Mouse (Mus musculus) neutrophil, adult 5-6 weeks (primary cell): ENCODE results near the gene Llgl2. TPM values are rescaled to one million over a fixed set of nuclear protein-coding genes. Genes with fewer than 3 reads are reported as not detected.
"Not testable (repeated sequence)": the region's sequence is repeated elsewhere in the genome, so short reads cannot be mapped to it uniquely, and the experiment has no call there.

Experiments
- ATAC-seq: fragments of 151-379, 151-347 bp; 2 replicates; pipeline ENCODE4 v1.8.0; 2017; ENCODE audit warnings: mild to moderate bottlenecking, moderate TSS enrichment; ENCODE audit not compliant: insufficient number of reproducible peaks, poor library complexity, low FRiP score, severe bottlenecking; ENCODE audit errors: extremely low read depth
- total RNA-seq: library from RNA; stranded (forward); fragments of 200-1000 nt; gene quantifications from 2 replicates; pipeline ENCODE4 v1.2.3, GENCODE M21; 2017

The Llgl2 gene
- total RNA-seq, 1 experiment from 2014 or later = 14.1 TPM

DNA sequence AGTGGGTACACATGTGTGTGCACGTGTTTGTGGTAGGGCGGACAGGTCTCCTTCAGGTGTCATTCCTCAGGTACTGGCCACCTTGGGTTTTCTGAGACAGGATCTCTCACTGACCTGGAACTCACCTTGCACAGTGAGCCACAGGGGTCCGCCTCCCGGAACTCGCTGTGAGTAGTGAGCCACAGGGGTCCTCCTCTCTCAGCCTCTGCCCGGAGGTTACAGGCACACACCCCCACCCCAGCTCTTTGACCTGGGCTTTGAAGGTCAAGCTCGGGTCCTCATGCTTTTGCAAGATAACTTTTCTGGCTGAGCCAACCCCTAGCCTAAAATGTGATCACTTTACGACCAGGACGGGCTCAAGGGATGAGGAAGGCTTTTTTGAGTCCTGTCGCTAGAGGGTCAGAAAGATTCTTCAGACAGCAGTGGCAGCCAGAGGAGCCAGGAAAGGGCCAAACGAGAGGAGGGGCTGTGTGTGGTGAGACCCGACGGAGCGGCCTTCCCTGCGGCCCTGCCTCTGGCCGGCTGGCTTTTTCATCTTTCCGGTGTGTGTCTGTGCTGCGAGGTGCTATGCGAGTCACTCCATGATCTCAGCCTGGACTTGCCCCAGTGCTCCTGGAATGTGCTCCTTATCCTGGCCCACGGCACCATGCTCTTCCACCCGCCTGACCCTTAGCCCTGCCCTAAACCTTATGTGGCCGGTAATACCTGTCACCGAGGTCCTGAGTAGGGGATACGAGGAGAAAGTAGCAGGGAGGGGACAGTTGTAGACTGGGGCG is 6.9 kb downstream of the Llgl2 start:
- ATAC-seq = no peak

DNA sequence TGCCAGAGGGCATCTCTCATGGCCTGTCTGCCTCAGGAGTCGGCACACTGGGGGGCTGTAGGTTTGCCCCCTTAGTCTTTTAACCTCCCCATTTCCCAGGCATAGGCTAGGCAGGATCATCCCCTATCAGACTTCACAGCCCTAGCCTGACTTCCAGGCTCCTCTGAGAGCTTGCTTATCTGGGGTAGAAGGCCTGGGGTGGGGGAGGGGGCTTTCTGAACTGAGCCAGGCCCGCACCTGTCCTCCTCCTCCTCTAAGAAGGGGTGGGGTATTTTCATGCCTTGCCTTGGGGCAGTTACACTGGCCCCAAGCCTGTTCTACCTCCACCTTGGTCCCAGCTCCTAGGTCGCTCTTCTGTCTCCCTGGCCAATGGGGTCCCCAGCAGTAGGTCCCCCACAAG is 7.7 kb downstream of the Llgl2 start:
- no peak for ATAC-seq

DNA sequence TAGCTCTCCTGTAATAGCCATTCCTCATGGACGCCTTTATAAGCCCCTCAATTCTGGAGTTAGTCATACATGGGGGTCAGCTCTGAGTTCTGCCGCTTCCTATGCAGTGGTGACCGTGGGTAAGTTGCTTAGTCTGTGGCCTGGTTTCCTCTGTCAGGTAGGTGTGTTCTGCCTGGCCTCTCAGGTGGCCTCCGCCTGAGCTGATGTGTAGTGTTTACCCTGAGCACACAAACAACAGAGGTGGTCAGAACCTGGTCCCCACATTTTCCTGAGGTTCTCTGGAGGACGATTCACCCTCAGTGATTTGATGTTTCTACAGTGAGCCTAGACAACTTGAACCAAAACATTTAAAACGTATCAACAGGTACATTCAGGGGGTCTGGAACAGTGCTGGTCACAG is 8.2 kb downstream of the Llgl2 start:
- no peak for ATAC-seq

DNA sequence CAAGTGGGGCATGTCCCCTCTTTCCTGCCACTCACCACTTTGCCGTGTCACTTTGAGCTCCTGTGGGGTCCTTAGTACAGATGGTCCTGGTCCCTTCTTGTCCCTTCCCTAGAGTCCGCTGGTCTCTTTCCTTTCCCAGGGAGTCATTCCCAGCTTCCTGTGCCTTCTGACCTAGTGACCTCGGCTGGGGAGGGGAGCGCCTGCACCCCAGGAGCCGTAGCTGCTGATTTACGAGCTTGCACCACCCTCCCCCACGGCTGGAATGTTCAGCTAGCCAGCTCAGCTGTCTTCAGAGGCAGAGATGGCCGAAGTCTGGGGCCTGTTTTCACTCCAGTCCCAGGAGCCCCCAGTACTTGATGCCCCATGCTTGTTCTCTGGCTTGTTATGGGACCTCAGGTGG is 8.7 kb downstream of the Llgl2 start:
- ATAC-seq = no peak

DNA sequence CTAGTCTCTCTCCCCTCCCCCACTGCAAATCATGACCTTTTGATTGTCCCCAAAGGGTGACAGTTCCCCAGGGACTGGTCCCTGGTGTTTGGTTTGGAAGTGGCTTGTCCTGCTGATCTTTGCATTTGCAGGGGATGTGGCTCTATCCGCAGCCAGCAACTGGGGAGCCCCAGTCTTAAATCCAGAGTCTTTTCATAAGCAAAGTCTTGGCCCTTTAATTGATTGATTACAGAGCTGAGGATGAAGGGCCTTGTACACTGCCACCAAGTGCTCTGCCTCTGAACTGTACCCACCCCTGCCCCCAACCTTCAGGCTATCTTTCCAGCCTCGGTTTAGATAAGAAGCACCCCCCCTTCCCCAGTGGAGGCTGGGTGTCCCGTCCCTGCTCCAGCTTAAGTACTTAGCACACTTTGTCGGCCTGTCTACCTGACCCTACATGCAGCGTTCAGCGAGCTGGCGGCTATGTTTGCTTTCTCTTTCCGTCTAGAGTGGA is 9.2 kb downstream of the Llgl2 start:
- ATAC-seq = no peak

DNA sequence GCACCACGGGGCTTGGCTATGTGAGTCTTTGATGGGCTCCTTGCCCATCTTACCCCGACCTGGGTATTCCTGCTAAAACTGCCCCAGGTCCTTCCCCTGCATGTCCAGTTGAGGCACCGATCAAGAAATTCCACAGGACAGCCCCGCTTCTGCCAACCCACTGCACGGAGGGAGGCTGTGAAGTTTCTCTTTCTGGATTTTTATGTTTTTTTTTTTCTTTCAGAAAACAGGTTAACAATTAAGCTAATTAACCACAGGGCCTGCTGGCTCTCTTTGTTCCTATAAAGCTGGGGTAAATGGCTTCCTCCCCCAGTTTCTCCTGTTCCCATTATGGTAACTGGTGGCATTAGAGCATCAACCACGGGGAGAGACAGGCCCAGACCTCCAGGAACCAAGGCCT is 10.2 kb downstream of the Llgl2 start:
- ATAC-seq = no peak

DNA sequence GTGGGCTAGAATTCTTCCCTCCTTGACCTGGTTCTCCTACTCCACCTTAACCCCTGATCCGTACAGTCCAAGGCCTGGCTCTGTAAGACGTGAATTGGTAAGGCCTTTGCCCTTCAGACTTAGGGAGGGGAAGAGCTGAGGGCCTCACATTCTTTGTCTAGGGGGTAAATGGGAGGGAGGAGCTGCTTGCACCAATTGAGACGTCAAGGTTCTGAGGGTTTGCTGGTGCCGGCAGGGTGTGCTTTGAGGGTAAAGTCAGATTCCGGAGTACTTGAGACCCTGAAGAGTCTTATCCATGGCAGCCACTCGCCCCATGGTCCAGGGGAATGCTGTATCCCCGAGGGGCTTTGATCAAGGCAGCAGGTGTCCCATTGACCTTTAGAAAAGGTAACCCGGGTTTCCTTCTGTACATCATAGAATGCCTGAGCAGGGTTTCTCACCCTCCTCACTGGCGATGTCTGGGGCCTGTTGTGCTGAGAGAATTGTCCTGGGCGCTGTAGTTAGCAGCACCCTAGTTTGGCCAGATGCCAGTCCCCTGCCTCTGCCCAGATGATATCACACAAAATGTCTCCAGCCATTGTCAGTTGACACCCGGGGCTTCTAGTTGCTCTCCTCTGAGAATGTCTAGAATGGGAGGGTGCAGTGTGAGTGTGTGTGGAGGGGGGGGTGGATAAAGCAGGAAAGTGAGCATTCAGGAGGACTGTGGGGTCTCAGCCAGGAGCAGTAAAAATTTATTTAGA is 13.0 kb downstream of the Llgl2 start:
- no peak for ATAC-seq

DNA sequence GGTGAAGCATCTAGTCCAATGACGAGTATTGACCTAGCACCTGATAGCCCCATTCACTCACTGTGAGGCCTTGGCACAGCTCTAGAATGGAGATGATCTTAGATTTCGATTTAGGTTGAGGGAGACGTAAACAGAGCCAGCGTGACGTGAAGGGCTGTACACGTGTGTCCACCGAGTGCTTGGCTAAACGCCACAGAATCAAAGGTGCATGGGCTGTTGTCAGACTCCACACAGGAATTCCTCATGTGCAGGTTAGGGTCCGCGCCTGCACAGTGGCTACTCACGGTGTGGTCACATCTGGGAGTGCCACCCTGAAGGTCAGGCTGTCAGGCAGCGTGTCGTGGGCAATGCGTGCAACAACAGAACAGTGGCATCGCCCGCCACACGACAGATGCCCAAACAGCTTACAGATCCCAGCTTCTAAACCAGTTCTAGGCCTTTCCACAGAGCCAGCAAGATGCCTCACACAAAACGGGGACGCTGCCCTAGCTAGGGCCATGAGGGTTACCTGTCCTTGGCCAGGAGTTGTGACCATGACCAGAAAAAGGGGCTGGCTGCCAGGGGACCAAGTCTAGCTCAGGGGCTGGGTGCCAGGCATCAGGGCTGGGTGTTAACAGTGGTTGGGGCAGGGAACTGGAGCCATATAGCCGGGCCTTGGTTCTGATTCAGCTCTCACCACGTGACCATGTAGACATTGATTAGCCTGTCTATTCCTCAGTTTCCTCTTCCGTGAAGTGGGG is 13.9 kb downstream of the Llgl2 start:
- no peak for ATAC-seq

DNA sequence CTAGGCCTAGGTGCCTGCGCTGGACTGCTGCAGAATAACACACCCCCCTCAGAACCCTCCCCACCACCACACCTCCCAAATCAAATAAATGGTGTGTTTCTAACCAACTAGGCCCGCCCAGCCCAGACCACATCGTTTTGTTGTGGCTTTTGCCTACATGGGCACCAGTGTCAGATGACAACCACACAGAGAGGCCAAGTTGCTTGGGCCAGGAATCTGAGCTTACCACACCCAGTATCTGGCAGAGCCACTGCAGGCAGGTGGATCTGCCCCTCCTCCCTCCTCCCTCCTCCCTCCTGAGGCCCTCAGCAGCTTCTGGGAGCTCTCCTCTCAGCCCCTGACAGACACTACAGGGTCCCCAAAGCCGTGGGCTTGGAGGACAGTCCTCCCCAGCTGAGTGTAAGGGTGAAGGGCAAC is 15.1 kb downstream of the Llgl2 start:
- ATAC-seq = no peak

DNA sequence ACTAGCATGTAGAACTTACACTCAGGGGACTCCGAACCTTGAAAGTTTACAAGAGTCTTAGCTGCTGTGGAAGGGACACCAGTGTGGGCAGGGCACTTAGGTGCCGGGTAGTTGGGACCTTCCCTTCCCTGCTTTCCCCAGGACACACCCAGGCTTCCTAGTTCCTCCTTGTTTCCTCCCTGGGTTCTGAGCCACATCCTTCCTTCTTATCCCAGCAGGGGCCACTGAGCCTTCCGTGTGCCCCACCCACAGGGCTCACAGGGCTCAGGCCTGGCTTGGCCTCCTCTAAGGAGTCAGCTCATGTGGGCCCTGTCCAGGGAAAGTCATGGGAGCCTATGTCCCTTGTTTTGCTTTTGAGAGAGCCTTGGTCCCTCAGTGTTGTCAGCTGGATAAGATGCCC is 15.9 kb downstream of the Llgl2 start:
- no peak for ATAC-seq

DNA sequence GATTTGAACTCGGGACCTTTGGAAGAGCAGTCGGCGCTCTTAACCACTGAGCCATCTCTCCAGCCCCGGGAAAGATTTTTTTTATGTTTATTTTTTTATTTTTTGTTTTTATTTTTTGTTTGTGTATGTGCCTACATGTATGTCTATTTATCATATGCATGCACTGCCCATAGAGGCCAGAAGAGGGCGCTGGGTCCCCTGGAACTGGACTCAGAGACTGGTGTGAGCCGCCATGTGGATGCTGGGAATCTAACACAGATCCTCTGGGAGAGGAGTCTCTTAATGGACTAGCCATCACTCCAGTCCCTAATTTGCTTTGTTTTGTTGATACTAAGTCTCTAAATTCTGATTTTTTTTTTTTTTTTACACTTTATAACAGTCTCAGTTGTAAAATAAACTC is 17.2 kb downstream of the Llgl2 start:
- no peak for ATAC-seq

DNA sequence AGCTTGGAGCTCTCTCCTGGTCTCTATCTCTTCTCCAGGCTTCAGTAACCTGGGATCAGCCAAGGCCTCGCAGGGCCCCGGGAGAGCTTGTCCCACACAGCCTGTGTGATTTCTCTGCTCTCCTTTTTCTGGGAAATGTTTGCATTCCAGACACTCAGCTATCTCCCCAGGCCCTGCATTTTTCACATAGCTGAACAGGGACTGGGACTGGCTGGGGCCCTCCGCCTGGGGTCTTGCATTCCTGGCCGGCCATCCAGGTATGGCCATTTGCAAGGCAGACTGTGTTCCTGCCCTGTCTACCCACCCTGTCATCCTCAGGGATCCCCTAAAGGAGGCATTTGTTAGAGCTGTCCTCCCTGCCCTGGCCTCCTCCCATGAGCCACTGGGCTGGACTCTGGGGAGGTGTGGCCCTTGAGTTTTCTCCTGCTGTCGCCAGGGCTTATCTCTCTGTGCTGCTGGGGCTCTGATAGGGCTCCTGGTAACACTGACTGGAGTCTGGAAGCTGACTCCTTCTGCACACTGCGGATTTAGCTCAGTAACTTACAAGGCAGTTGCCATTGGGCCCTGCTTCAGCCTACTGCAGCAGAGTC is 18.2 kb downstream of the Llgl2 start:
- no peak for ATAC-seq

DNA sequence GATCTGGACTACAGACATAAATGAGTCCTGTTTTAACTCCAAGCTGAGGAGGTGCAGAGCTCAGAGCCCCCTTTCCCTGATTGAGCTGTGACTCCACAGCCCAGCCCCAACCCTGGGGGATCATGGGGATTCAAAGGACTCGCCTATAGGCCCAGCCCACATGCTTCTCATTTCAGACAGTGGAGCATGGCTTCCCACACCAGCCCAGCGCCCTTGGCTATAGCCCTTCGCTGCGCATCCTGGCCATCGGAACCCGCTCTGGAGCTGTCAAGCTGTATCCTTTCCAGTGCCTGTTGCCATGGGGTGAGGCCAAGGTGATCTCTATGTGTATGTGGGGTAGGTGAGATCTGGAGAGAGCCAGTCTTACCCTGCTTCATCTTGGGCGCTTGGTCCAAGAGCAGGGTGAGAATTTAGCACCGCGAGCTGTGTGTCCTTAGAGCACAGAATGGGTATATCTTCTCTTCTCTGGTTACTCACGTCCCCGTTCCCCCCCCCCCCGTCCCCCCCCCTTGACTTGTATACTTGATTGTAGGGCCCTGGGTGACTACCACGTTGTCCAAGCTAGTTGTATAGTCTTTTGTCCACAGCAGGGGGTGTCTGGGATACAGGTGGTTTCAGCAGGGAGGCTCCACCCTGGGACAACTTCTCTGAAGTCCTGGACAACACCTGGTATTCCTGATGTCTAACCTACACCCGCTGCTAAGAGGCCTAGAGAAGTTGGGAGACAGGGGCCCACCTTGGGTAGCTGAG is 19.5 kb downstream of the Llgl2 start:
- no peak for ATAC-seq

DNA sequence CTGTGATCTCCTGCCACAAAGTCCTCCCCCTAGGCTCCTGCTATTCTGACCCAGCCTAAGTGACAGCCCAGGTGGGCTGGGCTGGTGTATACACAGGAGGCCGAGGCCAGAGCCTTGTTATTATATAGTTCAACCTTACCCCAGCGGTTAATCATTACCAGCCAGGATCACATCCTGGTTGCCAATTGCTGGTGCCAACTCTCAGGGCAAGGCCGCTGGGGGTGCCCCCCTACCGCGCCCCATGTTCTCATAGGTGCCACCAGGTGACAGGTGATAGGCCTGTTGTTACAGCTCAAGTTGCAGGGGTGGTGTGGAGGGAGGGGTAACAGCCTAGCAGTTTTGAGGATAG is 20.0 kb downstream of the Llgl2 start:
- ATAC-seq = no peak

DNA sequence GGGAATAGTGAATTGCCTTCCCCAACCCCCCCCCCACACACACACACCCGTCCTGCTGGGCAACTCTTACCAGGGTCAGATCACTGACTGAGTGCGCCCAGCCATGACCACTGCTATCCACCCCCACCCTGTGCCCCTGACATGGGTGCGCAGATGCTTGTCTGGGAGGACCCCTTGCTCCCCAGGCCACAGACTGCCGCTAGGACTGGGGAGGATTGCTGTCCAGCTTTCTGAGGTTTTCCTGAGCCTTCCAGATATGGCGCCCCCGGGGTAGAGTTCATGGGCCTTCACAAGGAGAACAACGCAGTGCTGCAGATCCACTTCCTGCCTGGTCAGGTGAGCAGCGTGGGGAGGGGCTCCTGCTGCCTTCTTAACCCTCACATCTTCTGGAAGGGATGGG is 20.4 kb downstream of the Llgl2 start:
- no peak for ATAC-seq

DNA sequence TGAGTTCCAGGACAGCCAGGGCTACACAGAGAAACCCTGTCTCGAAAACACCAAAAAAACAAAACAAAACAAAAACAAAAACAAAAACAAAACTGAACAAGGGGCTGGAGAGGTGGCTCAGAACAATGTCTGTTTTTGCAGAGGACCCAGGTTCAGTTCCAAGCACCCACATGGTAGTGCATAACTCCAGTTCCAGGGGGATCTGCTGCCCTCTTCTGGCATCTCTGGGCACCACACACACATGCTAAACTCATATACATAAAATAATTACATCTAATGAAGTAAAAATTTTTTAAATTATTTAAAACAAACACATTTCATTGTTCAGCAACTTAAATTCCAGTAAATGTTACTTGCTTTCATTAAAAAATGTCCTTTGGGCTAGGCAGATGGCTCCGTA is 22.0 kb downstream of the Llgl2 start:
- ATAC-seq = no peak

DNA sequence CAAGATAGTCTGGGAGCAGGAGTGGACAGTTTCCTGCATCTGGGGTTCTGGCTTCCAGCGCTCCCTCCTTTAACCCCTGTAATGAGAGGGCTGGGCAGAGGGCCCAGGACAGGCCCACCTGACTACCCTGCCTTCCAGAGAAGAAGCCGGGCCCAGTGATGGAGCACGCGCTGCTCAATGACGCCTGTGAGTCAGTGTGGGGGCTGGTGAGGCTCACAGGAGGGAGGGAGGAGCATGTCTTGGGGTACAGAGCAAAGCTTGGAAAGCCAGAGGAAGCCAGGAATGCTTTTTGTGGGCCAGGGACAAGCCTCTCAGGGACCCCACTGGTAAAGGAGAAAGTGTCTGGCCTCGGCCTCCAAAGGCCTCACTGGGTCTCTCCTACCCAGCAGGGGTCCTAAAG is 30.8 kb downstream of the Llgl2 start:
- no peak for ATAC-seq

DNA sequence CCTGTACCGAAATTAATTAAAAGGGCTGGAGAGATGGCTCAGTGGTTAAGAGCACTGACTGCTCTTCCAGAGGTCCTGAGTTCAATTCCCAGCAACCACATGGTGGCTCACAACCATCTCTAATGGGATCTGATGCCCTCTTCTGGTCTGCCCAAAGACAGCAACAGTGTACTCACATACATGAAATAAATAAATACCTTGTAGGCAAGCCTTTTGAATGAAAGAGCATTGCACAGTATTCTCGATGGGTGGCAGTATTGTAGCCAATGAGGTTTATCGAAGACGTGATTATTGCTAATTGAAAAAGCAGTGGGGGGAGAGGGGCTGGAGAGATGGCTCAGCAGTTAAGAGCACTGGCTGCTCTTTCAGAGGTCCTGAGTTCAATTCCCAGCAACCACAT is 33.3 kb downstream of the Llgl2 start:
- ATAC-seq = not testable (repeated sequence)

DNA sequence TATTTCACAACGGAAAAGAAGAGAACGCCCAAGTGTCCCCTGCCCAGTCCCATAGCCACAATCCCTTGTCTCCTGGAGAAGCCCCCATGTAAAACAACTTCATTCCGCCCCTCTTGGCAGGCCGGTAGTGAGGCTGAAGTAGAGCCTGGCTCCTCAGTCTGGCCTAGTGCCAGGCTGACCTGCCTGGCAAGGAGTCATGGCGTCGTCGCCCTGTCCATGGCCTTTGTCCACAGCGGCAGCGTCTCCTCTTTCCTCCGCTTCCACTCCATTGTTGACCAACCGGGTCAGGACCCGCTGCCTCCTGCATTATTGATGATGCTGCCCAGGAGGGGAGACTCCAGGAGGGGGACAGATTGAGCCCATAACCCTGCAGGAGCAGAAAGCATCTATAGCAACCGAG is 34.1 kb downstream of the Llgl2 start:
- ATAC-seq = no peak
